Mouse (Mus musculus): ENCODE measurements around the gene Fads1. TPM values are rescaled to one million over a fixed set of nuclear protein-coding genes. Genes with fewer than 3 reads are reported as not detected.

Fads1 gene
- polyA plus RNA-seq, 1 experiment from 2014 or later = 125 TPM

DNA sequence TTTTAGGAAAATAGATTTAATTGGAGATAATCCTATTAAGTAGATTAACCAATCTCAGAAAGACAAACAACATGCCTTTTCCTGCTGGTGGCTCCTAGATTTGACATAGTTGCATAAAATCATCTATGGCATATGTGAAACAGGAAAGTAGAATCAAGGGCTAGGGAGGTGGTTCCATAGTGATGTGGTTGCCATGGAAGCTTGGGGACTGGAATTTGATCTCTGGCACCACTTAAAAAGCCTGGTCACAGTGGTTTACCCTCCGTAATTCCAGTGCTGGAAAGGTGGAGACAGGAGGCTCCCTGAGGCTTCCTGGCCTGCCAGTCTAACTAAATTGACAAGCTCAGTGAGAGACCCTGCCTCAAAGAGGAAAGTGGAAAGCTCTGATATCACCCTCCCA is 12.2 kb upstream of the Fads1 start:
- 40% methylated on average over 1 of the region's 1 CpGs for WGBS

DNA sequence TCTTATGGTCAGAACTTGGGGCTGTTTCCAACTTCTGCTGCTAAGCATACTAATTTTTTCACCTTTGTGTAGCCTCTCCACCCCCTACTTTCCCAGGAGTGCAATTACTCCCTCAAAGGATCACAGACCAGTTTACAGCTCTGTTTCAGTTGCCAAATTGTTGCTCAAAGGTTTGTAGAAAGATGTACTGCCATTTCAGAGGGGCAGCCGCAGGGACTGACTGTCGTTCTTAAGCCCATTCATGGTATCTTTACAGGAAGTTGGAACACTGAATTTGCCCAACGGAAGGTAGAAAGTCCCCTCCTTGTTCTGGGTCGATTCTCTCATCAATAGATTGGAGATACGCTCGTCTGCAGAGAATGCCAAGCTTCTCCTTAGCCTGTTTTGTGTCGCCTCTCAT is 11.3 kb upstream of the Fads1 start:
- no peaks in the 10 kb centered on the region for H3K27me3 ChIP-seq (ENCODE audit: control insufficient read depth, insufficient read depth, low read length)
- H3K27ac ChIP-seq (replicated peaks; ENCODE audit: low read depth, low read length) = no peak overlapping the region
- DNase-seq (ENCODE audit: low spot score) = no peak
- no peak overlapping the region for H3K4me2 ChIP-seq (ENCODE audit: low read depth, low read length)
- H3K4me3 ChIP-seq (ENCODE audit: low read depth, low read length) = no peak overlapping the region
- H3K36me3 ChIP-seq (replicated peaks; ENCODE audit: control insufficient read depth, insufficient read depth, low read depth, low read length) = no peaks in the 10 kb centered on the region
- no peaks in the 10 kb centered on the region for H3K9me3 ChIP-seq (replicated peaks; ENCODE audit: control insufficient read depth, low read length)
- no peaks in the 10 kb centered on the region for H3K4me1 ChIP-seq (ENCODE audit: control insufficient read depth, insufficient read depth, low read length)
- 79% methylated on average over 7 of the region's 7 CpGs for WGBS
- ATAC-seq (replicated peaks; ENCODE audit: insufficient number of reproducible peaks, low FRiP score, low TSS enrichment, low read depth) = no peak
- H3K9ac ChIP-seq (replicated peaks; ENCODE audit: low read length) = no peak overlapping the region

More for the DNA sequence above, 12.2 kb upstream of the Fads1 start:
- Histone ChIP-seq H3K4me3 (ENCODE audit: low read depth, low read length) (no peak overlapping the region), H3K4me1 (ENCODE audit: control insufficient read depth, insufficient read depth, low read length) (no peaks in the 10 kb centered on the region), H3K27me3 (ENCODE audit: control insufficient read depth, insufficient read depth, low read length) (no peaks in the 10 kb centered on the region), H3K9me3 (replicated peaks; ENCODE audit: control insufficient read depth, low read length) (no peaks in the 10 kb centered on the region), H3K36me3 (replicated peaks; ENCODE audit: control insufficient read depth, insufficient read depth, low read depth, low read length) (no peaks in the 10 kb centered on the region), H3K9ac (replicated peaks; ENCODE audit: low read length) (no peak overlapping the region), H3K27ac (replicated peaks; ENCODE audit: low read depth, low read length) (no peak overlapping the region), H3K4me2 (ENCODE audit: low read depth, low read length) (no peak overlapping the region)
- DNase-seq (ENCODE audit: low spot score) = no peak
- no peak for ATAC-seq (replicated peaks; ENCODE audit: insufficient number of reproducible peaks, low FRiP score, low TSS enrichment, low read depth)

DNA sequence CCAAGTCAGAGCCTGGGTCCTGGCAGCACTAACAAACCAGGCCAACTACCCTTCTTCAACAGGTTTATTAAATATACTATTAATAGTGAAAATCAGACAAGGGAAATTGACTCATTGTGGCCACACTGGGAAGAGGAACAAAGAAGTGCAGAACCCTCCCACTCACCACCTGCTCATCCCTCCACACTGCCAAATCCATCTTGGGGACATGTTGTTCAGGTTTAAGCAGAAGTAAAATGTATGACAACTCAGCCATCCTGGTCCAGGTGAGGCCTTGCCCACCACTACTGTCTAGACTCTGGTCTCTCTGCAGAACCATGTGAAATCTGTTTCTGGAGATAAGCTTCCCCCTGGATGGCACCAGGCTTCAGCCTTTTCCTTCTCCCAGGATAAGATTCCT is 10.8 kb upstream of the Fads1 start:
- H3K4me3 ChIP-seq (ENCODE audit: low read depth, low read length) = no peak overlapping the region
- H3K27me3 ChIP-seq (ENCODE audit: control insufficient read depth, insufficient read depth, low read length) = no peaks in the 10 kb centered on the region
- H3K4me2 ChIP-seq (ENCODE audit: low read depth, low read length) = no peak overlapping the region
- DNase-seq (ENCODE audit: low spot score) (no peak), ATAC-seq (replicated peaks; ENCODE audit: insufficient number of reproducible peaks, low FRiP score, low TSS enrichment, low read depth) (no peak)
- no peaks in the 10 kb centered on the region for H3K36me3 ChIP-seq (replicated peaks; ENCODE audit: control insufficient read depth, insufficient read depth, low read depth, low read length)
- H3K27ac ChIP-seq (replicated peaks; ENCODE audit: low read depth, low read length) = no peak overlapping the region
- H3K4me1 ChIP-seq (ENCODE audit: control insufficient read depth, insufficient read depth, low read length) = no peaks in the 10 kb centered on the region
- no peak overlapping the region for H3K9ac ChIP-seq (replicated peaks; ENCODE audit: low read length)
- H3K9me3 ChIP-seq (replicated peaks; ENCODE audit: control insufficient read depth, low read length) = no peaks in the 10 kb centered on the region

GRCm38 (mm10) chr19:10173116-10173718 is 9.5 kb upstream of the Fads1 start:
- Histone ChIP-seq H3K9ac (replicated peaks; ENCODE audit: low read length) (no peak overlapping the region), H3K9me3 (replicated peaks; ENCODE audit: control insufficient read depth, low read length) (no peaks in the 10 kb centered on the region), H3K36me3 (replicated peaks; ENCODE audit: control insufficient read depth, insufficient read depth, low read depth, low read length) (no peaks in the 10 kb centered on the region), H3K4me3 (ENCODE audit: low read depth, low read length) (no peak overlapping the region), H3K27me3 (ENCODE audit: control insufficient read depth, insufficient read depth, low read length) (no peaks in the 10 kb centered on the region), H3K4me1 (ENCODE audit: control insufficient read depth, insufficient read depth, low read length) (no peaks in the 10 kb centered on the region), H3K4me2 (ENCODE audit: low read depth, low read length) (no peak overlapping the region), H3K27ac (replicated peaks; ENCODE audit: low read depth, low read length) (no peak overlapping the region)
- 85% methylated on average over 5 of the region's 5 CpGs for WGBS
- DNase-seq (ENCODE audit: low spot score) (no peak), ATAC-seq (replicated peaks; ENCODE audit: insufficient number of reproducible peaks, low FRiP score, low TSS enrichment, low read depth) (no peak)

- Histone ChIP-seq H3K27ac (replicated peaks; ENCODE audit: low read depth, low read length) (no peak overlapping the region), H3K4me1 (ENCODE audit: control insufficient read depth, insufficient read depth, low read length) (no peaks in the 10 kb centered on the region), H3K36me3 (replicated peaks; ENCODE audit: control insufficient read depth, insufficient read depth, low read depth, low read length) (no peaks in the 10 kb centered on the region), H3K4me3 (ENCODE audit: low read depth, low read length) (no peak overlapping the region), H3K4me2 (ENCODE audit: low read depth, low read length) (no peak overlapping the region), H3K9ac (replicated peaks; ENCODE audit: low read length) (no peak overlapping the region), H3K27me3 (ENCODE audit: control insufficient read depth, insufficient read depth, low read length) (no peaks in the 10 kb centered on the region), H3K9me3 (replicated peaks; ENCODE audit: control insufficient read depth, low read length) (no peaks in the 10 kb centered on the region)
- ATAC-seq (replicated peaks; ENCODE audit: insufficient number of reproducible peaks, low FRiP score, low TSS enrichment, low read depth) (no peak), DNase-seq (ENCODE audit: low spot score) (no peak)
- 91% methylated on average over 7 of the region's 7 CpGs for WGBS
Measured at GRCm38 (mm10) chr19:10173844-10174539, 8.7 kb upstream of the Fads1 start.

GRCm38 (mm10) chr19:10174956-10175355 is 7.7 kb upstream of the Fads1 start:
- Histone ChIP-seq H3K4me1 (ENCODE audit: control insufficient read depth, insufficient read depth, low read length) (no peaks in the 10 kb centered on the region), H3K36me3 (replicated peaks; ENCODE audit: control insufficient read depth, insufficient read depth, low read depth, low read length) (no peaks in the 10 kb centered on the region), H3K4me3 (ENCODE audit: low read depth, low read length) (no peak overlapping the region), H3K4me2 (ENCODE audit: low read depth, low read length) (no peak overlapping the region), H3K9ac (replicated peaks; ENCODE audit: low read length) (no peak overlapping the region), H3K27ac (replicated peaks; ENCODE audit: low read depth, low read length) (no peak overlapping the region), H3K27me3 (ENCODE audit: control insufficient read depth, insufficient read depth, low read length) (no peaks in the 10 kb centered on the region), H3K9me3 (replicated peaks; ENCODE audit: control insufficient read depth, low read length) (no peaks in the 10 kb centered on the region)
- no peak for DNase-seq (ENCODE audit: low spot score)
- WGBS = 81% methylated on average over 4 of the region's 4 CpGs
- ATAC-seq (replicated peaks; ENCODE audit: insufficient number of reproducible peaks, low FRiP score, low TSS enrichment, low read depth) = no peak

- H3K4me1 ChIP-seq (ENCODE audit: control insufficient read depth, insufficient read depth, low read length) = no peaks in the 10 kb centered on the region
- no peaks in the 10 kb centered on the region for H3K36me3 ChIP-seq (replicated peaks; ENCODE audit: control insufficient read depth, insufficient read depth, low read depth, low read length)
- no peak overlapping the region for H3K4me3 ChIP-seq (ENCODE audit: low read depth, low read length)
- H3K9me3 ChIP-seq (replicated peaks; ENCODE audit: control insufficient read depth, low read length) = no peaks in the 10 kb centered on the region
- H3K27ac ChIP-seq (replicated peaks; ENCODE audit: low read depth, low read length) = no peak overlapping the region
- DNase-seq (ENCODE audit: low spot score) = no peak
- H3K4me2 ChIP-seq (ENCODE audit: low read depth, low read length) = no peak overlapping the region
- WGBS = 67% methylated on average over 1 of the region's 1 CpGs
- no peaks in the 10 kb centered on the region for H3K27me3 ChIP-seq (ENCODE audit: control insufficient read depth, insufficient read depth, low read length)
- H3K9ac ChIP-seq (replicated peaks; ENCODE audit: low read length) = no peak overlapping the region
- no peak for ATAC-seq (replicated peaks; ENCODE audit: insufficient number of reproducible peaks, low FRiP score, low TSS enrichment, low read depth)
Measured at GRCm38 (mm10) chr19:10176477-10176876, 6.2 kb upstream of the Fads1 start.

- no peaks in the 10 kb centered on the region for H3K9me3 ChIP-seq (replicated peaks; ENCODE audit: control insufficient read depth, low read length)
- DNase-seq (ENCODE audit: low spot score) (no peak), ATAC-seq (replicated peaks; ENCODE audit: insufficient number of reproducible peaks, low FRiP score, low TSS enrichment, low read depth) (no peak)
- 75% methylated on average over 7 of the region's 7 CpGs for WGBS
- no peak overlapping the region for H3K4me3 ChIP-seq (ENCODE audit: low read depth, low read length)
- H3K9ac ChIP-seq (replicated peaks; ENCODE audit: low read length) = no peak overlapping the region
- no peak overlapping the region for H3K27ac ChIP-seq (replicated peaks; ENCODE audit: low read depth, low read length)
- H3K27me3 ChIP-seq (ENCODE audit: control insufficient read depth, insufficient read depth, low read length) = no peaks in the 10 kb centered on the region
- no peaks in the 10 kb centered on the region for H3K36me3 ChIP-seq (replicated peaks; ENCODE audit: control insufficient read depth, insufficient read depth, low read depth, low read length)
- H3K4me2 ChIP-seq (ENCODE audit: low read depth, low read length) = no peak overlapping the region
- H3K4me1 ChIP-seq (ENCODE audit: control insufficient read depth, insufficient read depth, low read length) = no peaks in the 10 kb centered on the region
Measured at GRCm38 (mm10) chr19:10176941-10177372, 5.7 kb upstream of the Fads1 start.
